Mouse (Mus musculus) brain, embryonic 14.5 days (tissue): ENCODE measurements around the gene Srsf5.

Experiments used
- CTCF ChIP-seq: fragments of 200-500 bp; IDR thresholded peaks from 2 replicates; pipeline ENCODE4 v1.5.1; 2012; ENCODE audit warnings: inconsistent platforms, mild to moderate bottlenecking, moderate library complexity, borderline replicate concordance; ENCODE audit not compliant: insufficient read depth, insufficient read length; ENCODE audit errors: extremely low read depth
- POLR2A ChIP-seq: fragments of 200-500 bp; IDR thresholded peaks from 2 replicates; pipeline ENCODE4 v1.6.1; 2012; ENCODE audit warnings: mild to moderate bottlenecking, inconsistent platforms, borderline replicate concordance; ENCODE audit not compliant: poor library complexity, insufficient read depth, insufficient read length, severe bottlenecking; ENCODE audit errors: extremely low read depth

DNA sequence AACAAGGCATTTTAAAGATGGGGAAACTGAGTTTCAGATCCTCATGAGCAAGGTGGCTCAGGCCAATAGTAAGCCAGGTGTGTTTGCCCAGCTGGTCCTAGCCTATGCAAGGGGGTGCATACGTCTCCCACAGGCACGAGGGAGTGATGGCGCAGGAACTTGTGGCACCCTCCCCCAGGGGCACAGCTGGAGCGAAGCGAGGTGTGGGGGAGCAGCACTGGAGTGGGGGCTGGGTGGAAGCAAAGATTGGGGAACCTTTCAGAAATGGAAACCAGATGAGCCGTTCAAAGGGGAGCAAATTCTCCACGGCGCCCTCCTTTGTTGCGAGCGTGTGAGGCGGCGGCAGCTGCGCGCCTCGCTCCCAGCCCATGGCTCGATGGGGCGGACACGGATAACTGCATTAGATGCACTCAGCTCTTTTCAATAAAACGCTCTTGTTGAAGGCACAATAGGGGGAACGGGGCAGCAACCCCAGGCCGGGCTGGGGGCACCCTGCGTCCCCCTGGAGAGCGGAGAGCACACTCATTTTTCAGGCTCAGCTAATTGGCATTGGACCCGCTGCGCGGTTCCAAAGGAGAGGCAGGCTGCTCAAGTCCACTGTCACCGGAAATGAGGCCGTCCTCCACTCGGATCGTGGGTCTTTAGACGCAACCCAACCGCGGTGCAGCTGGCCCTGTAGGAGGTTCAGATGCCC is 53.4 kb downstream of the Srsf5 start:
- TF ChIP-seq CTCF (no peak), POLR2A (no peak)
